Mouse (Mus musculus) adrenal gland, postnatal 14 days (tissue): ENCODE data around the gene Olfr582. TPM values are rescaled to one million over a fixed set of nuclear protein-coding genes. Genes with fewer than 3 reads are reported as not detected.

ENCODE experiments used
- DNase-seq: peaks from one replicate; pipeline ENCODE4 v3.0.0; 2021; ENCODE audit warnings: mixed read lengths
- long read RNA-seq, 2 experiments: library from polyadenylated mRNA; stranded (forward); transcript quantifications; one replicate each; pipeline ENCODE4 v2.0.0; 2021
- total RNA-seq: library from RNA; stranded (reverse); gene quantifications from 2 replicates; pipeline ENCODE4 v1.2.3, GENCODE M21; 2021

Gene Olfr582
- total RNA-seq, result not detected in 2 replicates
- long read RNA-seq, experiment 1, result 0 reads
- long read RNA-seq, experiment 2, result 0 reads

GRCm38 (mm10) chr7:103037724-103038123 lies at the start of gene Olfr582:
Gene Olfr582 (plus strand): TSS chr7:103038024.
- DNase-seq, result no peak

GRCm38 (mm10) chr7:102989224-102989623 lies 48.6 kb upstream of the Olfr582 start, which contains the start of gene Olfr578:
Gene Olfr578 (minus strand): TSS chr7:102989324.
- DNase-seq, result no peak

DNA sequence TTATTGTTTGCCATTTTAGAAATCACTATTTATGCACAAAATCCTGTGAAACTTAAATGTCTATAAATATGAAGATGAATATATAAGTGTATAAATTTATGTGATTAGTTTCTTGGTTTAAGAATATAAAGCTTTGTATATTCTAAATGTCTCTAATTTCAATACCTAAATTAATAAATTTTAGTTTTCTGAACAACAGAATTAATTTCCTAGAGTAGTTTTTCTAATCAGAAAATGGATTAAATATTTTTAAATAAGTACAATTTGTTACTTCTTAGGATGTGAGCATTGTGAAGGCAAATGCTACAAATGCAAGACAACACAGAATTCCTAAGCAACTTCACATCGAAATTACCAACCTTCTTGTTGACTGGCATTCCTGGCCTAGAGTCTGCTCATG lies 13.2 kb downstream of the Olfr582 start, which contains the start of gene Olfr583:
Gene Olfr583, plus strand, starts transcription at position 301 of the 400 bp plus-strand sequence.
- DNase-seq, result no peak

GRCm38 (mm10) chr7:103081585-103081984 lies 43.8 kb downstream of the Olfr582 start, which contains the start of gene Olfr584:
Gene Olfr584 (plus strand): TSS chr7:103081885.
- DNase-seq, result no peak

Other genes starting within 250 kb of the Olfr582 start
- not detected in 2 replicates for gene Olfr564, start 234.5 kb upstream of the Olfr582 start, total RNA-seq
- gene Olfr566, start 179.3 kb upstream of the Olfr582 start, total RNA-seq, result not detected in 2 replicates
- not detected in 2 replicates for gene Olfr568, start 160.9 kb upstream of the Olfr582 start, total RNA-seq
- not detected in 2 replicates for gene Olfr569, start 147.1 kb upstream of the Olfr582 start, total RNA-seq
- not detected in 2 replicates for gene Olfr570, start 143.4 kb upstream of the Olfr582 start, total RNA-seq
- gene Olfr571, start 120.5 kb upstream of the Olfr582 start, total RNA-seq, result not detected in 2 replicates
- gene Olfr572, start 113.6 kb upstream of the Olfr582 start, total RNA-seq, result not detected in 2 replicates
- gene Olfr573-ps1, start 95.4 kb upstream of the Olfr582 start, total RNA-seq, result not detected in 2 replicates
- not detected in 2 replicates for gene Olfr574, start 89.6 kb upstream of the Olfr582 start, total RNA-seq
- not detected in 2 replicates for gene Olfr575, start 79.2 kb upstream of the Olfr582 start, total RNA-seq
- not detected in 2 replicates for gene Olfr576, start 75.4 kb upstream of the Olfr582 start, total RNA-seq
- gene Olfr577, start 62.1 kb upstream of the Olfr582 start, total RNA-seq, result not detected in 2 replicates
- gene Olfr578, start 48.7 kb upstream of the Olfr582 start, total RNA-seq, result not detected in 2 replicates
- gene Olfr583, start 13.3 kb downstream of the Olfr582 start, total RNA-seq, result not detected in 2 replicates
- gene Olfr584, start 43.9 kb downstream of the Olfr582 start, total RNA-seq, result not detected in 2 replicates
- gene Olfr585, start 59.7 kb downstream of the Olfr582 start, total RNA-seq, result not detected in 2 replicates
- not detected in 2 replicates for gene Olfr586, start 87.6 kb downstream of the Olfr582 start, total RNA-seq
- not detected in 2 replicates for gene Olfr588-ps1, start 102.9 kb downstream of the Olfr582 start, total RNA-seq
- gene Olfr589, start 118.3 kb downstream of the Olfr582 start, total RNA-seq, result not detected in 2 replicates
- not detected in 2 replicates for gene Olfr591, start 140.3 kb downstream of the Olfr582 start, total RNA-seq
- not detected in 2 replicates for gene Olfr592, start 146.8 kb downstream of the Olfr582 start, total RNA-seq
- gene Olfr593, start 173.8 kb downstream of the Olfr582 start, total RNA-seq, result not detected in 2 replicates
- not detected in 2 replicates for gene Olfr594, start 179.0 kb downstream of the Olfr582 start, total RNA-seq
- not detected in 2 replicates for gene Usp17ld, start 214.5 kb downstream of the Olfr582 start, total RNA-seq